Mouse (Mus musculus): ENCODE measurements around the gene Fam117a.

- TF ChIP-seq POLR2A (IDR thresholded peaks at IDR 0.05; ENCODE audit: borderline replicate concordance, extremely low read depth, low read depth, low read length): no peak
- TF ChIP-seq CTCF (IDR thresholded peaks at IDR 0.05; ENCODE audit: insufficient read depth, low read length): peak; percentile 25; the same call in 1 of the 2 replicates
These were observed 86.7 kb downstream of the Fam117a start for GRCm38 (mm10) chr11:95423505-95423904.
